In genomic region chr15:100268916-100269315, GRCm38 (mm10) we compare ENCODE assay signal across 25 mouse cellular contexts. TPM values are rescaled to one million over a fixed set of nuclear protein-coding genes. Genes with fewer than 3 reads are reported as not detected.
"Had no signal": no experiment of that assay in that cellular context is flagged by ENCODE, and none has a peak within 500 bp of the region (broad histone marks: within the 10 kb centered on the region; RNA-seq: fewer than 3 reads in every experiment).

No protein-coding gene starts in this region.

- H3K4me3 ChIP-seq: midbrain, embryonic 10.5 days; midbrain, embryonic 12.5 days; myocyte; neural tube, embryonic 13.5 days; neural tube, embryonic 15.5 days had no signal

- H3K9ac ChIP-seq: lung, embryonic 14.5 days; midbrain, embryonic 12.5 days; neural tube, embryonic 13.5 days; neural tube, embryonic 15.5 days had no signal

- DNase-seq: lung, adult 18-20 months; lung, embryonic 14.5 days; lung, postnatal 10 days; lung, postnatal 4 days; midbrain, embryonic 14.5 days; retina, postnatal 1 day; right cerebral cortex, adult 18-20 months; right cerebral cortex, postnatal 25 days; right cerebral cortex, postnatal 4 days; spleen, adult 18-20 months; thymus, adult 18-20 months; thymus, postnatal 25 days; thymus, postnatal 4 days had no signal

- H3K27ac ChIP-seq: midbrain, embryonic 10.5 days; midbrain, embryonic 12.5 days; neural tube, embryonic 13.5 days; neural tube, embryonic 15.5 days had no signal

- H3K9me3 ChIP-seq: midbrain, embryonic 12.5 days; neural tube, embryonic 13.5 days; neural tube, embryonic 15.5 days had no signal

- H3K27me3 ChIP-seq: neural tube, embryonic 13.5 days; neural tube, embryonic 15.5 days had no signal

- H3K4me1 ChIP-seq: midbrain, embryonic 12.5 days; neural tube, embryonic 13.5 days; neural tube, embryonic 15.5 days had no signal

- H3K36me3 ChIP-seq: midbrain, embryonic 10.5 days; midbrain, embryonic 12.5 days; neural tube, embryonic 13.5 days; neural tube, embryonic 15.5 days had no signal

RNA-seq across cellular contexts. Expression of gene Tmprss12, which starts 11.7 kb away (rescaled TPM):
- total RNA-seq: megakaryocyte, adult 5-6 weeks; megakaryocyte-erythroid progenitor cell, adult 5-6 weeks had no signal
- polyA plus RNA-seq: lung, embryonic 14.5 days; lung, embryonic 16.5 days; midbrain, embryonic 10.5 days; midbrain, embryonic 12.5 days; midbrain, embryonic 14.5 days; midbrain, embryonic 16.5 days; myocyte; neural tube, embryonic 11.5 days; neural tube, embryonic 13.5 days; neural tube, embryonic 15.5 days; small intestine, adult 2 months; urinary bladder, adult 2 months had no signal
